Mouse (Mus musculus) hindbrain, embryonic 11.5 days (tissue): ENCODE measurements at regions not wholly inside any gene's neighbourhood (a gene's known extent, or its start where the extent isn't known, plus 50 kb on each side); places are given as distances from the start of the nearest gene placed in this dataset.

Experiments used
- ATAC-seq: fragments of 200-750 bp; cut with Nextera tagmentation; 2 replicates; pipeline ENCODE4 v1.8.0; 2017; ENCODE audit warnings: mild to moderate bottlenecking, moderate TSS enrichment, moderate library complexity; ENCODE audit not compliant: low FRiP score
- DNase-seq: peaks from one replicate; pipeline ENCODE4 v3.0.0-alpha.2; 2015; ENCODE audit warnings: low spot score
- H3K27ac ChIP-seq: fragments of 300-500 bp; sonication (generic); 2 replicates; pipeline ENCODE4 v1.5.1; 2014; ENCODE audit warnings: mild to moderate bottlenecking, low read depth, low read length
- H3K27me3 ChIP-seq: fragments of 300-500 bp; sonication (generic); 2 replicates; pipeline ENCODE4 v1.6.1; 2014; ENCODE audit warnings: mild to moderate bottlenecking, low read length, moderate library complexity, mixed read lengths; ENCODE audit not compliant: control insufficient read depth, insufficient read depth
- H3K36me3 ChIP-seq: fragments of 300-500 bp; sonication (generic); 2 replicates; pipeline ENCODE4 v1.6.1; 2014; ENCODE audit warnings: mild to moderate bottlenecking, low read length, moderate library complexity, mixed read lengths; ENCODE audit not compliant: control insufficient read depth, insufficient read depth
- H3K4me1 ChIP-seq: fragments of 300-500 bp; sonication (generic); replicated peaks from 2 replicates; pipeline ENCODE4 v1.6.1; 2014; ENCODE audit warnings: low read length, mixed read lengths; ENCODE audit not compliant: control insufficient read depth, insufficient read depth
- H3K4me2 ChIP-seq: fragments of 300-500 bp; sonication (generic); replicated peaks from 2 replicates; pipeline ENCODE4 v1.6.1; 2014; ENCODE audit warnings: mild to moderate bottlenecking, low read depth, low read length
- H3K4me3 ChIP-seq: fragments of 300-500 bp; sonication (generic); 2 replicates; pipeline ENCODE4 v1.5.1; 2014; ENCODE audit warnings: low read depth, low read length
- H3K9ac ChIP-seq: fragments of 300-500 bp; sonication (generic); 2 replicates; pipeline ENCODE4 v1.6.1; 2014; ENCODE audit warnings: low read depth, low read length
- H3K9me3 ChIP-seq: fragments of 300-500 bp; sonication (generic); 2 replicates; pipeline ENCODE4 v1.6.1; 2016; ENCODE audit warnings: low read length; ENCODE audit not compliant: control insufficient read depth
- WGBS: fragments of 180-500 bp; shearing (Covaris S2); extraction: QIAGEN DNeasy Blood & Tissue Kit; methylation state at CpG from one replicate; pipeline ENCODE4 v1.1.7; 2014; 5-methylcytosine and 5-hydroxymethylcytosine counted together

- H3K27ac ChIP-seq: no peak overlapping the region
- no peak overlapping the region for H3K4me2 ChIP-seq
- DNase-seq (no peak), ATAC-seq (no peak)
- H3K27me3 ChIP-seq: no peaks in the 10 kb centered on the region
- H3K36me3 ChIP-seq: no peaks in the 10 kb centered on the region
- no peaks in the 10 kb centered on the region for H3K9me3 ChIP-seq
- H3K4me3 ChIP-seq: no peak overlapping the region
- H3K4me1 ChIP-seq: no peaks in the 10 kb centered on the region
- 73% methylated on average over 7 of the region's 7 CpGs for WGBS
- no peak overlapping the region for H3K9ac ChIP-seq
Measured at GRCm38 (mm10) chr13:41709071-41709470, 103.4 kb downstream of the Tmem170b start.

- no peaks in the 10 kb centered on the region for H3K4me1 ChIP-seq
- H3K36me3 ChIP-seq: no peaks in the 10 kb centered on the region
- no peaks in the 10 kb centered on the region for H3K9me3 ChIP-seq
- H3K9ac ChIP-seq: no peak overlapping the region
- H3K27me3 ChIP-seq: no peaks in the 10 kb centered on the region
- DNase-seq (peak; percentile 93), ATAC-seq (0 out of 2 replicates have a peak, but pooled peaks have one; percentile 25)
- no peak overlapping the region for H3K4me2 ChIP-seq
- no peak overlapping the region for H3K4me3 ChIP-seq
- H3K27ac ChIP-seq: no peak overlapping the region
- WGBS: 38% methylated on average over 24 of the region's 24 CpGs
Measured at GRCm38 (mm10) chr13:41709475-41710227, 103.9 kb downstream of the Tmem170b start.

- no peaks in the 10 kb centered on the region for H3K4me1 ChIP-seq
- 72% methylated on average over 8 of the region's 8 CpGs for WGBS
- no peak overlapping the region for H3K9ac ChIP-seq
- H3K9me3 ChIP-seq: no peaks in the 10 kb centered on the region
- no peak overlapping the region for H3K4me2 ChIP-seq
- no peak overlapping the region for H3K4me3 ChIP-seq
- no peak for ATAC-seq
- DNase-seq: no peak
- H3K27me3 ChIP-seq: no peaks in the 10 kb centered on the region
- H3K27ac ChIP-seq: no peak overlapping the region
- no peaks in the 10 kb centered on the region for H3K36me3 ChIP-seq
Measured at GRCm38 (mm10) chr13:41712616-41713015, 106.9 kb downstream of the Tmem170b start.
